Mouse (Mus musculus) brain, embryonic 14.5 days (tissue): ENCODE data around the gene Xrn1. TPM values are rescaled to one million over a fixed set of nuclear protein-coding genes. Genes with fewer than 3 reads are reported as not detected.

Source experiments
- DNase-seq: peaks from one replicate; pipeline ENCODE4 v3.0.0-alpha.2; 2011; ENCODE audit warnings: low read depth
- CTCF ChIP-seq: fragments of 200-500 bp; IDR thresholded peaks from 2 replicates; pipeline ENCODE4 v1.5.1; 2012; ENCODE audit warnings: inconsistent platforms, mild to moderate bottlenecking, moderate library complexity, borderline replicate concordance; ENCODE audit not compliant: insufficient read depth, insufficient read length; ENCODE audit errors: extremely low read depth
- POLR2A ChIP-seq: fragments of 200-500 bp; IDR thresholded peaks from 2 replicates; pipeline ENCODE4 v1.6.1; 2012; ENCODE audit warnings: mild to moderate bottlenecking, inconsistent platforms, borderline replicate concordance; ENCODE audit not compliant: poor library complexity, insufficient read depth, insufficient read length, severe bottlenecking; ENCODE audit errors: extremely low read depth
- polyA plus RNA-seq: library from polyadenylated mRNA; depleted of rRNA; stranded (reverse); fragments of >200 nt; gene quantifications from 2 replicates; pipeline ENCODE4 v1.2.3, GENCODE M21; 2012; rRNA removed

Gene Xrn1
- polyA plus RNA-seq, 1 experiment = 19.8 TPM

DNA sequence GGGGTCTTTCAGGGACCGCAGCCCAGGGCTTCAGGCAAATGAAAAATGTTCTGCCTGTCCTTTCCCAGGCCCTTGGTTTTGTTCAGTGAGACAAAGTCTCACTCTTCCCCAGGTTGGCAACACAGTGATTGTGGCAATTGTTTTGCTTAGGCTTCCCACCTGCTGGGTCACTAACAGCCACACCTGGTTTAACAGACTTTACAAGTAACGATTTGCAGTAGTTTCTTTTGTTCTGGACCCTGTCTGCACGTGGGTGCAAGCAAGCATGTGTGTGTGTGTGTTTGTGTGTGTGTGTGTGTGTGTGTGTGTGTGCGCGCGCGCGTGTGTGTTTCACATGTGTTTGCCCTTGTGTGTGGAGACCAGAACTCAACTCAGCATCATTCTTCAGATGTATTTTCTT lies 148.3 kb downstream of the Xrn1 start:
- TF ChIP-seq POLR2A = no peak
- no peak for TF ChIP-seq CTCF
- no peak for DNase-seq

Other genes with a start within 250 kb of the Xrn1 start
- gene Trpc1, start 204.4 kb upstream of the Xrn1 start, polyA plus RNA-seq = 6.6 and 9.7 TPM in 2 replicates
- gene Pls1, start 109.4 kb upstream of the Xrn1 start, polyA plus RNA-seq = 0.67 and 1.6 TPM in 2 replicates
- gene Atr, start 97.2 kb upstream of the Xrn1 start, polyA plus RNA-seq = 12.0 and 12.2 TPM in 2 replicates
- gene Gk5, start 164.6 kb downstream of the Xrn1 start, polyA plus RNA-seq = 3.2 and 3.4 TPM in 2 replicates
- gene Tfdp2, start 241.5 kb downstream of the Xrn1 start, polyA plus RNA-seq = 16.0 and 18.3 TPM in 2 replicates